Mouse (Mus musculus): ENCODE data around the gene Nxf2.

DNA sequence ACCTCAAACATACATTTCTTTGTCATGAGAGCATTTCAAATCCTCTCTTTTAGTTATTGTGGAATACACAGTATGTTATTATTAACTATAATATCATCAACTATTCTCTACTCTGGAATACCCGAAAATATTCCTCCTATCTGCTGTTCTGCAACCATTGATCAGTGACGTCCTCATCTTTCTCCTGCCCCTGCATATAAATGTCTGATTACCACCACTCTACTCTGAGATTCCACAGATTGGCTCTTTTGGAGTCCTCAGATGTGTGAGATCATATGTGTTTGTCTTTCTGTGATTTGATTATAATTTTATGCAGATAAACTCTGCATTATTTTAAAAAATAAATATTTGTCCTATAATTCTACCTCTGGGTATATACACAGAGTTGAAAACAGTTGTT, 48.8 kb downstream of the Nxf2 start:
- no peak for TF ChIP-seq CTCF (IDR thresholded peaks at IDR 0.05; ENCODE audit: borderline replicate concordance, insufficient read depth, low read depth, low read length)
- TF ChIP-seq POLR2A (IDR thresholded peaks at IDR 0.05; ENCODE audit: borderline replicate concordance, insufficient read depth, low read length): no peak

Measured in cerebellum, adult 2 months (tissue).